Mouse (Mus musculus) adrenal gland, adult 18-20 months (tissue): ENCODE data around the gene Akap8l. TPM values are rescaled to one million over a fixed set of nuclear protein-coding genes. Genes with fewer than 3 reads are reported as not detected.
A peak's percentile ranks its signal among the peaks of the same experiment; 100 is the strongest.

ENCODE experiments used
- DNase-seq, 2 experiments: peaks; one replicate each; pipeline ENCODE4 v3.0.0; 2021 to 2022; ENCODE audit warnings: low spot score in 2 of 2
- long read RNA-seq, 2 experiments: library from polyadenylated mRNA; stranded (forward); transcript quantifications; one replicate each; pipeline ENCODE4 v2.0.0; 2021
- total RNA-seq, 2 experiments: library from RNA; stranded (reverse); gene quantifications; 1 replicate in 1 of 2; 2 replicates in 1 of 2; pipeline ENCODE4 v1.2.3; 2021

The Akap8l gene
- total RNA-seq, result 100 to 1,000 TPM in 1 of 2 experiments, 10 to 100 TPM in 1; 98.4 to 128 TPM
- long read RNA-seq, experiment 1, full-length matches to known transcripts, result 17 of 58 reads
- long read RNA-seq, experiment 1, partial matches to known transcripts, result 6 of 58 reads
- long read RNA-seq, experiment 1, other reads (novel, unspliced or antisense), result 35 of 58 reads
- long read RNA-seq, experiment 2, transcript Akap8l-201 (14 exons, 2,102 nt), result major isoform, 24 of 68 reads
- long read RNA-seq, experiment 2, transcript Akap8l-209 (15 exons, 1,987 nt), result minor isoform, 8 of 68 reads
- long read RNA-seq, experiment 2, partial matches to known transcripts, result 15 of 68 reads
- long read RNA-seq, experiment 2, other reads (novel, unspliced or antisense), result 18 of 68 reads

DNA sequence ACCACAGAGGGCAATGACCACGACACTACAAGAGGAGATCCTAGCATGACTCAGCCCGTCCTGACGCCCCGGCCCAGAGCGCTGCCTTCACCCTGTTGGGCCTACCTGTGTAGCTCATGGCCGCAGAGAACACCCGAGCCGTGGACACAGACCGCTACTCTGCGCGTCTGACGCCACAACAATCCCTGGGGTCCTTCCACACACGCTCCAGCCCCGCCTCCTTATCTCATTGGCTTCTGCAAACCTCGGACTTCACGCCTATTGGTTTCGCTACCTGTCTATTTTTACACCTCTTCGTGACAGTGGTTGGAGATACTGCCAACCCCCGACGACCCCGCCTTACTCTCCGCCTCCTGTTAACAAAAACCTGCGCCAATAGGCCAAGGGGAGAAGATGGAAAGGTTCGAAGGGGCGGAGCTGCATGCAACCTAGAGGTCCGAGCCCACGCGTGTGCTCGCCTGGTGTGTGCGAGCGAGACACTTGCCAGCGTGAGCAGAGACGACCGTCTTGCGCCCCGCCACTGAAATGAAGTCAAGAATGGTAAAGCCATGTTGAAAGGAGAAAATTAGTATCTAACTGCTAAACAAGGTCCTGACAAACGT, at the start of gene Akap8l:
Akap8l (minus strand) TSS at position 226 of the 602 bp plus-strand sequence.
- DNase-seq, result peak; percentile 86 to 91

DNA sequence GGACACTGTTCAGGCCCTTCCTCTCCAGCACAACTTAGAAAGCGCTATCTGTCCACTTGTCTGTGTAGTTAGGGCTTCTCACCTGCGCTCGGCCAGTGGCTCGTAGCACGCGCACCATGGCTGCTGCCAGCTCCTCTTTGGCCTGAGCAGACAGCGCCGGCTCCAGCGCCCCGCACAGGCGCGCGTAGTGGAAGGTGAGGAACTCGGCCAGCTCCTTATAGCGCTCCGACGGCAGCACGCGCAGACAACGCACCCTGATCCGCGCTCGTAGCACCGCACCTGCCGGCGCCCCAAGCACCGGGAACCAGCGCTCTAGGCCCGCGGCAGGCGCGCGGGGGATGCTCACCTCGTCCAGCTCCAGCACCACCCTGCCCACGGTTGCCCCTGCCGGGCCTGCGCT, 45.9 kb upstream of the Akap8l start:
- DNase-seq, result no peak

DNA sequence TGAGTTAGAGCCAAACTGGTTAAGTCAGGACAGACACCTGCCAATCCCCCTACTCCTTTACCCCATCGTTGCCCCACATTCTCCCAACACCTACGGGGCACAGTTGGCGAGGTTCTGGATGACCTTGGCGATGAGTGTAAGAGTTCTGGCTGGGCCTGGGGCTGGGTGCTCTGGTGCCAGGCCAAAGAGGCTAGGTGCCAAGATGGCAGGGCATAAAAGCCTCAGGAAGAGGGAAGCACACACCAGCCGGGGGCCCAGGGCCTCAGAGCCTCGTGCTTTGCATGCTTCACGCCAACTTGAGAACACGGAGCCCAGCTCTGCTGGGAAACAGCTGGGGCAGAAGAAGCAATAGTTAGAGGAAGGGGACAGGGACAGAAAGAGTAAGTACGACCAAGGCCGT, 43.5 kb upstream of the Akap8l start:
- no peak for DNase-seq

DNA sequence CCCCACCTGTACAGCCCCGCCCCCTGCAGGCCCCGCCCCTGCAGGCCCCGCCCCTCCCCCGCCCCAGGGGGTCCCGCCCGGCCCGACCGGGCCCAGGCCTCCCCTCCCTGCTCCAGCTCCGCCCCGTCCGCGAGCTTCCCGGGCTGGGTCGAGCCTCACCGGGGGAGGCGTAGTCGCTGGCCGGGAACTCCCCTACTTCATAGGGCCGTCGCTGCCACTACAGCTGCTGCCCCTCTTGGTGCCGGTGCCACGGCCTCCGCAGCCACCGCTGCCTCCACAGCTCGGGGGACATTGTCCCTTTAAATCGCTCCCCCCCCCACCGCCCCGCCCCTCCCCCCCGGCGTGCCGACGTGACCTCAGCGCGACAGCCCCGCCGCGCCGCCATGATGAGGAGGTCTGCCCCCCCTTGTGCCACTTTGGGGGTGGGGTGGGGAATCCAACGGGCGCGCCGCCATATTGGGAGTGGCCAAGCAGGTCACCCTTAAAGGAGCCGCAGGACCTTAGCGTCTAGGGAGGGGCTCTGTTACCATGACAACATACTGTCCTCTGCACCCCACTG, 38.8 kb upstream of the Akap8l start, which contains the start of gene Wiz:
Wiz (minus strand) TSS at position 339 of the 559 bp plus-strand sequence.
- DNase-seq, result peak; percentile 89 to 95

DNA sequence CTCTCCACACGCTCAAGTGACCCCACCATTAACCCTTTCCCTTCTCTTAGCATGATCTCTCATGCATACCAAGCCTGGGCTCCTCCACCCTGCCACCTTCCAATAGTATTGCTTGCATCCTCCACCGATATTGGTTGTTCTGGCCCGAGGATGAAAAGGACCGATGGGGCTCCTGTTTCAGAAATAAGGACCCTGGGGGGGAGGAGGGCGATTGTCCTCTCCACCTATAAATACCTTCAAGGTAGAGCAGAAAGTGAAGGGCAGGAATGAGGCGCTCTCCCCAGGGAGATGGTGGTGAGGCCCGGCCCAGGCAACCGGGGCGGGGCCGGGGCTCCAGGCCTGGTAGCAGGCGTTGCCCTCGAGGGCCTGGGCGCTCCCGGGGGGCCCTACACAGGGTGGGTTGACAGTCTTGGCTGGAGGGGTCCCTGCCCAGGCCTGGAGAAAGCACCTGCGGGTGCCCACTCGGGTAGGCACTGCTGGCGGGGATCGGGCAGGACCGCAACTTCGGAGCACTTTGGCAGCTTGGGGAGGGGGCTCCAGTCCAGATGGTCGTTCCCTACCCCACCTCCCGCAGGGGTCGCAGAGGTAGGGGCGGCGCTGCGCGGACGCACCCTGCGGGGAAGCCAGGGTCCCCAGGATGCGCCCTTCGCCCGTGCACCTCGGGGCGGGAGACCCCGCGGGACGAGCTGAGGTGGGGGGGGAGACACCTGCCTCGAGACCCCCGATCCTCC, 38.1 kb upstream of the Akap8l start:
- peak; percentile 43 to 52 for DNase-seq

DNA sequence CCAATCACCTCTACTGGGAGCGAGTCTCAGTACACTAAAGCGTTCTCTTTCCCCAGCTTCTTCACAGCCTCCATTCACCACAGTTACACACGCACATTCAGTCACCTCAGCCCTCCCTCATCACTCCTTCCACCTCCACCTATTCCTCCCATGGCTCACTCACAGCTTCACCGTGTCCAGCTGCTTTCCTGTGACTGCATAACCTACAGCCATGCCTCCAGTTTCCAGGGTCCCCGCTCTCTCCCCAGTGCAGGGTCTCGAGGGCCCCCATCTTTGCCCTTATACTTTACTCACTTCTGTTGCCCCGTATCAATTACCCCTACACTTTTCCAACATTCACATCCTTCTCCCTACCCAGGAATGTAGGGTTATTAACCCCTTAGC, 37.6 kb upstream of the Akap8l start:
- no peak for DNase-seq

DNA sequence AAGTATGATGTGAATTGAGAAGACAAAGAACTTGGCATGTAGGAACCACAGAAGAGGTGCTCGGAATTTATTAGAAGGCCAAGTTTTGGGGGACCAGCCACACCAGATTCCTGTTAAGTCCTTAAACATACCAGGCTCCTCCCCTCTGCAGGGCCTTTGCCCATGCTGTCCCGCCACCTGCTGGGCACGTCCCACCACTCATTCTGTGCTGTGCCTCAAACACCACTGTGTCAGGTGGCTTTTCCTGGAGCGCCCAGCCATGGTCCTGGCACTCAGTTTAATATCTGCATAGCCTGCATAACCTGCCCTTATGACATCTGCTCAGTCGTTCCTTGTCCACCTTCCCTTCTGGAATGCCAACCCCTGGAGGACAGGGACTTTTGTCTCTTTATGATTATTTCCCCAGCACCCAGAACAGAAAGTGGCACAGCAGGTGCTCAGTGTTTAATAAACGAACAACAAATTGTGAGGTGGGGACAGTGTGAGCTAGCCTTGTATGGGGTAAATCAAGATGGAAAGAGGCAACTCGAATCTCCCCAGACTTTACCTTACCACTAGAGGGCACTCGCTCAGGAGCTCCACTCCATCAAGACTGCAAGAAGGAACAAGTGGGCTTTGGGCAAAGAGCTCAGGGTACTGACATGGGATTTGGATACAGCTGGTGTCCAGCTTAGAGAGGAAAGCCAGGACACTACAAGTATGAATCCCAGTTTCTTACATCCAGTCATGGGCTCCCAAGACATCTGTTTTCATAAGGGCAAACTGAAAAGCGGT, 36.4 kb upstream of the Akap8l start:
- DNase-seq, result no peak

DNA sequence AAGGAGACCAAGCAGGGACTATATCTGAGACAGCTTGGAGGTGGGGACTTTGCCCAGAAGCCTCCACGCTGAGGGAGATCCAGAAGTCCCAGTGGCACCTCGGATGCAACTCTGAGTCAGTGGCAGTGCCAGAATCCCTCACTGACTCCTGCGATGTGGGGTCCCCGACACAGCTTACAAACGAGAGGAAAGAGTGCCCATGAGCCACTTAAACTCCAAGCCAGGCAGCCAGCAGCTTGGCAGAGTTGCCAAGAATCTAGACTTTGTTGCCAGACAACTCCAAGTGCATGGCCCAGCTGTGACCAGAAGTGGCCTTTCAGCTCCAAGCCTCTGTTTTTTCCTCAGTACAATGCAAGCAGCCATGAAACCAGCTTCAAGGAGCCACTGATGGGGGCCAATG, 33.3 kb upstream of the Akap8l start:
- no peak for DNase-seq

DNA sequence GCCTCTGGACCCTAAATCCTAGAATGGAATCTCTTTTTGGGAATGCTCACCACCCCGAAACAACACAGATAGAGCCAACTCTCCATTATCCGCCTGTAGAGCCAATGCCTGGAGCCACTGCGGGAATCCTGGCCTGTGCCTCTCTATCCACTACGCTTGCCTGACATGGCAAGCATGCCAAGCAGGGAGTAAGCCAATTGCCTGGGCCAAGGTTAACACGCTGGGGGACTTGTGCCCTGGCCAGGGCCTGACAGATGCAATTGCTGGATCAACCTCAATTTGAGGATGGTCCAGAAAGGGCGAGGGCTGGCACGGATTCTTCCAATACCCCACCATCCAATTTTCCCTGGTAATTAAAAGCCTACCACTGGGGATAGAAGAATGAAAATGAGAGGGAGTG, 32.2 kb upstream of the Akap8l start:
- DNase-seq, result no peak

DNA sequence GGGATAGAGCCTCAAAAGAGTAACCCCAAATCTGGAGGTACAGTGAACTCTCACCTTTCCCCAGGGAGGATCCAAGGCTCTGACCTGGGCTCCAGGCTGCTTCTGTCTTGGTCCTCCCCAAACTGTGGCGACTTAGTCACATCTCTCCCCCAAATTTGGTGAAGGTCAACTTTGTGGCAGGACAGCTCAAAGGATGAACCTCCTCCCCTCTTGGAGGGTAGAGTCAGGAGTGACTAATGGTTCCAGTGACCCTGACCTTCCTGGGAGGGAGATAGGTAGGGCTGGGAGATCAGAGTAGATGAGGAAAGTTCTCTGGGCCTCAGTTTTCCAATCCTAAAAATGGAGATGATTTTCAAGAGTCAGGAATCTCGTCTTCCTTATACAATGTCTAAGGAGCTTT, 28.4 kb upstream of the Akap8l start:
- DNase-seq, result no peak

DNA sequence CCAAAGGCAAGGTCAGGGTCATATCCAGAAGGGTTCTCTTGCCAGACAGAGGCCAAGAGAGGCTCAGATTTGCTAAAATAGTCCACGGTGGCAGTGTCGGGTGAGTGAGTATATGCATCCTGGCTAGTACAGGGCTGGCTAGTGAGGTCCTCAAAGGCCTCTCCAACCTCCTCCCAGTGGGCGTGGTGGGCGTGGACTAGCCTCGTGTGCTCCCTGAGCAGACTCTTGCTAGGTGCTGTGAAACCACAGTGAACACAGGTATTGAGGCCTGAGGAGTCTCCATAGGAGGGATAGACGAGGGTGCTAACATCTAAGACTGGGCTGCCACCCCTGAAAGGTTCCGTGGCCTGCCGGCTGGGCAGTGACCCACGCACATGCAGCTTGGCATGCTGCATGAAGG, 26.7 kb upstream of the Akap8l start:
- no peak for DNase-seq

DNA sequence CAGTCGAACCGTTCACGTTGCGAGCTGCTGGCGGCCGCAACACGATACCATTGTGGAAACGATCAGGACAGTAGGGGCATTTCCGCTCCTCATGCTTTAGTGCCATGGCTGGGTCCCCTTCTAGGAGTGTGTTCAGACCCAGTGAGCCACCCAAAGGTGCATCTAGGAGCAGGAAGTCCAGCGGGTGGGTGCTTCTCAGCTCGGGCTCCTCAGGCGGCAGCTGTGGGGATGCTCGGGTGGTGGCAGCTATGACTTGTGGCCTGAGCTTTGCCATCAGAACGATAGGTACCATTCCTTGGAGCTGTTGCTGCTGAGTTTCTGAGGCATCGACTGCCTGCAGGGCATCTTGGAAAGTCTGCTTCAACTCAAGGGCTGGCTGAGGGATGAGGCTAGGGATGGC, 26.1 kb upstream of the Akap8l start:
- no peak for DNase-seq

DNA sequence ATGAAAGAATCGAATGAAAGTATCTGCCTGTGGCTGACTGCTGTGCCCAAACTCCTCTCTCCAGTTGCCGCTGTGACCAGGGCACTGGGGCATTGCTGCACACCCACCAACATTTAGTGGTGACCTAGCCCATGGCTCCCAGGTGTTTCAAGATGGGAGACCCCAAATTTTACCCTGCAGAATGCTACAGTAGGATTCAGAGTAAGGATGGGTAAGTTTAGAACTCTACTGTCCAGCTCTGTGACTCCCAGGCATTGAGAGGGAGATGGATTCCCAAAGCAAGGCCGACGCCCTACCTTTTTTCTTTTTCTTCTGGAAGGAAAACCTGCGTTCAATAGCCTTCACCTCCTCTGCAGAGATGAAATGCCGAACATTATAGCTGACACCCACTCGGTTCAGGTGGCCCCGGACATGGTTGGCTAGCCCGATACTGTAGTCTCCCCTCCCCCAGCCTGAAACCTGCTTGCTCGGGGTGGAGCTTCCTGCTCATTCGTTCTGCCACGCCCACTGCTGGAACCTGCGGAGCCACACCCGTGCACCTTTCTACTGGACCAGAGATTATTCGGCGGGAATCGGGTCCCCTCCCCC, 18.7 kb upstream of the Akap8l start:
- no peak for DNase-seq

DNA sequence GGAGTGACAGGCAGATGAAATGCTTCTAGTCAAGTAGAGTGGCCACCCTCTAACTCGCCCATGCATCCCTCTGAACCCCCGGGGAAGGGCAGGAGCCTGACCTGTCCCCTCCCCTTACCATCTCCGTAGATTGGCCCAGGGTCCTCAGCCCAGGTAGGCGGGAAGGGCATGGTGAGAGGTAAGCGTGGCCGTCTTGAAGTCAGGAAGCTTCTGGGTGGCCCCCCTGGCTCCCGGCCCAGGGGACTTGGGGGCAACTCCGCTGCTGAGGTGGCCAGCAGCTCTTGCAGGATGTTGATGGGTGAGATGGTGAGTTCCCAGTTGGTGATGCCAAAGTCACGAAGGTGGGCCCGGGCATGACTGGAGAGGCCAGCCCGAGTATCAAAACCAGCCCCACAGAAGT, 17.3 kb upstream of the Akap8l start:
- no peak for DNase-seq

DNA sequence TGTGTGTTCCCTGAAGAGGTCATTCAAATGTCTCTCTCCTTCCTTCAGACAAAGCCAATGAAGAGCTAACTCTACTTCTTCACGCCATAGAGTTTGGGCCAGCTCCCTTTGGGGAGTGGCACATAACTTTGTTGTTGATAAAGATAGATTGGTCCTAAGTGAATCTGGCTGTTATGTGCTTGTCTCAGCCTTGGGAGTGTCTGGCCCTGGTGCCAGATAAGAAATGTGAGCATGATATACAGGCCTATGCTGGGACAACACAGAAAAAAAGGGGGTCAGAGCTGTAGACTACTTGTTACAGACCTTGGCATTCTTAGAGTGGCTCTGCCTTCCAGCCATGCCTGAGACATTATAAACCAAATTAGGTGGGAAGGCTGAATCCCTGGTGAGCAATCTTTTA, 14.9 kb upstream of the Akap8l start:
- DNase-seq, result no peak

DNA sequence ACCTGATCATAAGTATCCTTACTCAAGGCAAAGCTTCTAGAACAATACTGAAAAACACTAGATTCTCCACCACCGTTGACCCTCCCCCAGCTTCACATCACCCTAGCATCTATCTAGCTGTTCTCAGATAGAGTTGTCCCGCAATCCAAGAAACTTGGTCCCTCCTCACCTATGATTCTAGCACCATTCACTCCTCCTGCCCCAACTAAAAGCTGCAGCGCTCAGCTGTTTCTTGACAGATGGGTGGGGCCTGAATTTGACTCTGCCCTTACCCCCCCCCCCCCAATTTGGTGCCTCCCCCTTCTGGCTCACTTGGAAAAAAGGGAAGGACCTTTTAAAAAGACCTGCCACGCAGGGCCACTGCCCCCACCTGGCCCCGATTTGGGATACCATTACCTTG, 14.4 kb upstream of the Akap8l start:
- DNase-seq, result no peak

DNA sequence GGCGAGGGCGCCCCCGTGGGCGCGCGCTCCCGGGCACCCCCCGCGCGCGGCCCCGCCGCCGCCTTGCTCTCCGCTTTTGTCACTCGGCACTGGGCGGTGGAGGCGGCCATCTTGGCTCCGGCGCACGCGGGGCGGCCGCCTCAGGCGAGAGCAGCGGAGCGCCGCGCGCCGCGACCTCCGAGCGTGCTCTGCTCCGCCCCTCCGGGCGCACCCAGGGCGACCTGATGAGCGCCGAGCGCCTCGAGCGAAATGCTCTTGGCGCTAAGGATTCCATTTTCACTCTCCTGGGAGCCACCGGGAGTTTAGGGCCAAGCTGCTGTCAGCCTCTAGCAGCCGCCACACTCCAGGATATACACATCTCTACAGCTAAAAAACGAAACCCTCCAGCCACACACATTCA, 13.9 kb upstream of the Akap8l start:
- DNase-seq, result peak; percentile 79 to 90

DNA sequence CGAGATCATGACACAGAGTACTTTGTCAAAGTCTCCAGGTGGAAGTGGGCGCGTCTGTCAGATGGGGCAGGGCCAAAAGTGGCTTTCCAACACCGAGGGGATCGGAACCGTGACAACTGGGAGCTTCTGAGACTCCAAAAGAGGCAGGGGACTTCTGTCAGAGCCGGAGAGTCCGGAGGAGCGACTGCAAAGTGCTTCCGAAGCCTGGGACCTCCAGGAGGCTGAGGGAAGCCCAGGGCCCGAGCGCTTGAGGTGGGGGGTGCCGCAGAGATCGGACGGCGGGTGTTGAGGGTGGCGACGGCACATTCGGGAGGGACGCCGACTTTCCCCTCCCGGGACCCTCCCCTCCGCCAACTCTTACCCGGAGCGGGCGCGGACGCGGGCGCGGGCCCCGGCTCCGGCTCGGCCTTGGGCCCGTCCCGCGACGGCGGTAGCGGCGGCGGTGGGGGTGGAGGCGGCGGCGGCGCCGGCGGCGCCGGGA, 13.5 kb upstream of the Akap8l start:
- DNase-seq, result no peak

DNA sequence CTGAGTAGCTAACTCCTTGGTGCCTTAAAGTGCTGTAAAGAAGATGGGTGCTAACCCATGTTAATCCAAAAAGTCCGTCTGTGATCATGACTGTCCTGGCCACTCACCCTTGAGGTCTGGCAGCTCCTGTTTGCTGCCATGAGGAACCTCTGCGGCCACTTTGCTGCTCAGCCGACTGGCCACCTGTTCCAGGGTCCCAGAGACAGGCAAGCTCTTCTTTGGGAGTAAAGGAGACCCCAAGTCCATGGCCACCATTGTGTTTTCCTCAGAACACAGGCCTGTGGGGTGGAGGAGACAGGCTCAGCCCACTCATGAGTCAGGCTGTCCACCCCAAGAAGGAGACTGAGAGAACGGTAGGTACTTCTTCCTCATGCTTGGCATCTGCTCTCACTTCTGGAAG, 12.3 kb upstream of the Akap8l start:
- DNase-seq, result no peak

DNA sequence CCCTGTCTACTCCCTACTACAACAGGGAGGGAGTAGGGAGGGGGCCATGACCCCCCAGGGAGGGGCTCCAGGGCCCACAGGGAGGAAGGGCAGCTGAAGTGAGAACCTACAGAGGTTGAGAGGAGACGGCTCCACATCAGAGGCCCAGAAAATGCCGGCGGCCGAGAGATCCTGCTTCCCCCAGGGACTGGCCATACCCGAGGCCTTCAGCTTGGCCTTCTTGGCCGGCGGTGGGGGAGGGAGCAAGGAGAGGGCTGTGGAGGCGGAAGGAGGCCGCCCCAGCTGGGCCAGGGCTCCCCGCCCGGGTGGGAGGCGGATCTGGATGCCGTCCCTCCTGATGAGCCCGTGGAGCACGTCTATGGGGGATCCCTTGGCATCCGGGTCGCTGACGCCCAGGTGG, 9.5 kb upstream of the Akap8l start:
- peak in 1 of 2 experiments; percentile 55 for DNase-seq

DNA sequence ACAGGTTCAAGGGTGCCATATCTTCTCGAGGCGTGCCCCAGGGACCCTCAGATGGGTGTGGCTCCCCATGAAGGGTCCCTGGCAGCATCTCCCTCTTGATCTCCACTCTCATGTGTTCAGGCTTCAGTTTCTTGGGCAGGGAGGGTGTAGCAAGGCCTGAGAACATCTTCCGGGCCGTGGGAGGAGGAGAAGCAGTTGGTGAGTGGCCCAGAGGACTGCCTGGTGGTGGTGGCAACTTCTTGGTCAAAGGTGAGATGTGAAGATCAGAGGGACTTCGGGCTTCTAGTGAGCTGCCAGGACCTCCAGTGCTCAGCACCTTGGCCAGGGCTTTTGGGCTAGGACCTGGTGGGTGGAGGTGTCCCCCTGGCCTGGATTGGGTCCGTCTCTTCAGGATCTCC, 8.5 kb upstream of the Akap8l start:
- DNase-seq, result no peak
